Mouse (Mus musculus) stomach, embryonic 15.5 days (tissue): ENCODE results near the gene Rbm4b. TPM values are rescaled to one million over a fixed set of nuclear protein-coding genes. Genes with fewer than 3 reads are reported as not detected.

ENCODE experiments used
- ATAC-seq: fragments of 200-750 bp; cut with Nextera tagmentation; 2 replicates; pipeline ENCODE4 v1.8.0; 2017; ENCODE audit warnings: low read depth, moderate number of reproducible peaks, moderate TSS enrichment; ENCODE audit not compliant: insufficient read depth, low FRiP score
- H3K27ac ChIP-seq: fragments of 300-500 bp; sonication (generic); 2 replicates; pipeline ENCODE4 v1.5.1; 2015; ENCODE audit warnings: mild to moderate bottlenecking, inconsistent platforms
- H3K27me3 ChIP-seq: fragments of 300-500 bp; sonication (generic); replicated peaks from 2 replicates; pipeline ENCODE4 v1.6.1; 2015; ENCODE audit warnings: inconsistent platforms
- H3K36me3 ChIP-seq: fragments of 300-500 bp; sonication (generic); 2 replicates; pipeline ENCODE4 v1.6.1; 2015; ENCODE audit warnings: inconsistent platforms
- H3K4me1 ChIP-seq: fragments of 300-500 bp; sonication (generic); 2 replicates; pipeline ENCODE4 v1.6.1; 2015; ENCODE audit warnings: inconsistent platforms
- H3K4me2 ChIP-seq: fragments of 300-500 bp; sonication (generic); 2 replicates; pipeline ENCODE4 v1.6.1; 2015; ENCODE audit warnings: mild to moderate bottlenecking, inconsistent platforms
- H3K4me3 ChIP-seq: fragments of 300-500 bp; sonication (generic); replicated peaks from 2 replicates; pipeline ENCODE4 v1.5.1; 2015; ENCODE audit warnings: inconsistent platforms
- H3K9ac ChIP-seq: fragments of 300-500 bp; sonication (generic); 2 replicates; pipeline ENCODE4 v1.6.1; 2015; ENCODE audit warnings: inconsistent platforms
- H3K9me3 ChIP-seq: fragments of 300-500 bp; sonication (generic); 2 replicates; pipeline ENCODE4 v1.6.1; 2016; ENCODE audit warnings: inconsistent platforms
- WGBS: fragments of 180-500 bp; shearing (Covaris S2); methylation state at CpG from one replicate; pipeline ENCODE4 v1.1.7; 2015; 5-methylcytosine and 5-hydroxymethylcytosine counted together
- polyA plus RNA-seq: library from polyadenylated mRNA; unstranded; fragments of >200 nt; fragmentation: Nextera tagmentation; extraction: Ambion mirVana; gene quantifications from 2 replicates; pipeline ENCODE4 v1.2.1, GENCODE M21; 2015

Rbm4b gene
- polyA plus RNA-seq, 1 experiment from 2014 or later = 59.7 TPM

DNA sequence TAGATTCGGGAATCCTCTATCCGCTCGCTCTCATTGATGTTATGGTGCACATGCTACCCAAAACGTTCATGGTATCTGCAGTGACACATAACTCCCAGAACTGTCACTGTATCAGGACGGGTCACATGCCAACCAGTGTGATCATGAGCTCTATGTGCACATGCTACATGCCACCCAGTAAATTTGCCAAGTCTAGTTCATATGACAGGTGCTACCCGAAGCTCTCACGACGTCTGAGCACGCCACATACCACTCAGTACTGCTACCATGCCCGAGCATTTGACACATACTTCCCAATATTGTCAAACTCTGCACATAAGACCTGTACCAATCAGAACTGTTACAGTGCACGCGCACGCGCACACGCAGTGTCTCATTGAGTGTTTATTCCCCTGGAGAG lies 36.2 kb upstream of the Rbm4b start:
- 69% methylated on average over 15 of the region's 15 CpGs for WGBS
- H3K9me3 ChIP-seq = no peaks in the 10 kb centered on the region
- no peaks in the 10 kb centered on the region for H3K4me1 ChIP-seq
- no peak for ATAC-seq
- H3K27me3 ChIP-seq = no peaks in the 10 kb centered on the region
- H3K27ac ChIP-seq = peak overlapping the region; percentile 75
- peak overlapping the region; percentile 35 for H3K4me3 ChIP-seq
- no peak overlapping the region for H3K9ac ChIP-seq
- H3K4me2 ChIP-seq = peak overlapping the region; percentile 46
- H3K36me3 ChIP-seq = no peaks in the 10 kb centered on the region

- Histone ChIP-seq H3K36me3 (no peaks in the 10 kb centered on the region), H3K27ac (peak overlapping the region; percentile 75), H3K9ac (no peak overlapping the region), H3K27me3 (no peaks in the 10 kb centered on the region), H3K4me1 (no peaks in the 10 kb centered on the region), H3K4me2 (peak overlapping the region; percentile 46), H3K9me3 (no peaks in the 10 kb centered on the region), H3K4me3 (peak overlapping the region; percentile 35)
- WGBS = 28% methylated on average over 11 of the region's 11 CpGs
- ATAC-seq = peak; percentile 63; the same call in 1 of the 2 replicates
These were observed 35.5 kb upstream of the Rbm4b start for GRCm38 (mm10) chr19:4720671-4721244.

GRCm38 (mm10) chr19:4729186-4729585 lies 27.1 kb upstream of the Rbm4b start:
- Histone ChIP-seq H3K27me3 (no peaks in the 10 kb centered on the region), H3K36me3 (no peaks in the 10 kb centered on the region), H3K9ac (no peak overlapping the region), H3K9me3 (no peaks in the 10 kb centered on the region), H3K27ac (no peak overlapping the region), H3K4me3 (no peak overlapping the region), H3K4me2 (no peak overlapping the region), H3K4me1 (no peaks in the 10 kb centered on the region)
- ATAC-seq = no peak
- 68% methylated on average over 9 of the region's 9 CpGs for WGBS

DNA sequence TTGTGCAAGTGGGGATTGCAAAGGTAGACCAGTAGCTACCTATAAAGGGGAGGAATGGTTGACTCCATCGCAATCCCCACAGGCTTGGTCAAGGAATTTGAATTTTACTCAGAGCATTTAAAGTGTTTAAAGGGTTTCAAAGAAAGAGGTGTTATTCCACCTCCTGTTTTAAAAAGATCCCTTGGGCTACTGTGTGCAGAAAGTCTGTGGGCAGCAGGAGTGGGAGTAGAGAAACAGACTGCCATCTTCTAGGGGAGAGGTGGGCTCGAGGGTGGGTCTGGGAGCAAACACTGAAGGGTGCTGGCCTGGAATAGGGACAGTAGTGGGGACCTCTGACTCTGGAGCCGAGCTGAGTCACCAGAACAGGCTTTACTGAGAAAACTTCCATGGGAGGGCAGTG lies 23.2 kb upstream of the Rbm4b start:
- H3K4me1 ChIP-seq = no peaks in the 10 kb centered on the region
- H3K4me3 ChIP-seq = no peak overlapping the region
- no peaks in the 10 kb centered on the region for H3K9me3 ChIP-seq
- H3K9ac ChIP-seq = no peak overlapping the region
- ATAC-seq = no peak
- 84% methylated on average over 3 of the region's 3 CpGs for WGBS
- no peaks in the 10 kb centered on the region for H3K27me3 ChIP-seq
- H3K27ac ChIP-seq = no peak overlapping the region
- H3K4me2 ChIP-seq = no peak overlapping the region
- H3K36me3 ChIP-seq = 0 out of 2 replicates have a peak, but pooled peaks cover under 1% of the 10 kb centered on the region

GRCm38 (mm10) chr19:4737866-4738265 lies 18.4 kb upstream of the Rbm4b start:
- no peak overlapping the region for H3K9ac ChIP-seq
- no peaks in the 10 kb centered on the region for H3K4me1 ChIP-seq
- H3K4me3 ChIP-seq = no peak overlapping the region
- H3K36me3 ChIP-seq = 0 out of 2 replicates have a peak, but pooled peaks cover 8% of the 10 kb centered on the region
- H3K4me2 ChIP-seq = no peak overlapping the region
- no peak overlapping the region for H3K27ac ChIP-seq
- 84% methylated on average over 13 of the region's 13 CpGs for WGBS
- H3K9me3 ChIP-seq = no peaks in the 10 kb centered on the region
- no peaks in the 10 kb centered on the region for H3K27me3 ChIP-seq
- ATAC-seq = no peak

DNA sequence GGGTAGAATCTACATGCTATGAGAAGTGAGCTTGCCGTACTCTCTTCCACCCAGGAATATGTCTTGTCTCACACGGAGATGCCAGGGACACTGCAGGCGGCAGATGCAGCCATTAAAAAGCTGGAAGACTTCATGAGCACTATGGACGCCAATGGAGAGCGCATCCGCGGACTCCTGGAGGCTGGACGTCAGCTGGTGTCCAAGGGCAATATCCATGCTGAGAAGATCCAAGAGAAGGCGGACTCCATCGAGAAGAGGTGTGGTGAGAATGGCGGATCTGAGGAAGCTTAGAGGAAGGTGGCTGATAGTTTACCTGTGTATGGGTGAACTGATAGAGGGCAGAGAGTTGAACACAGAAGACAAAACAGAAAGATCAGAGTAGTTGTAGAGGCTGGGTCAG lies 17.2 kb upstream of the Rbm4b start:
- H3K9ac ChIP-seq = no peak overlapping the region
- H3K4me2 ChIP-seq = no peak overlapping the region
- H3K4me3 ChIP-seq = no peak overlapping the region
- no peak overlapping the region for H3K27ac ChIP-seq
- 0 out of 2 replicates have a peak, but pooled peaks cover 8% of the 10 kb centered on the region for H3K36me3 ChIP-seq
- no peak for ATAC-seq
- 93% methylated on average over 11 of the region's 11 CpGs for WGBS
- H3K27me3 ChIP-seq = no peaks in the 10 kb centered on the region
- H3K9me3 ChIP-seq = no peaks in the 10 kb centered on the region
- H3K4me1 ChIP-seq = no peaks in the 10 kb centered on the region

- H3K27me3 ChIP-seq = no peaks in the 10 kb centered on the region
- no peak overlapping the region for H3K4me3 ChIP-seq
- H3K36me3 ChIP-seq = 0 out of 2 replicates have a peak, but pooled peaks cover 8% of the 10 kb centered on the region
- no peak for ATAC-seq
- 92% methylated on average over 5 of the region's 5 CpGs for WGBS
- no peak overlapping the region for H3K27ac ChIP-seq
- H3K4me2 ChIP-seq = no peak overlapping the region
- no peak overlapping the region for H3K9ac ChIP-seq
- H3K4me1 ChIP-seq = no peaks in the 10 kb centered on the region
- no peaks in the 10 kb centered on the region for H3K9me3 ChIP-seq
These were observed 16.5 kb upstream of the Rbm4b start for GRCm38 (mm10) chr19:4739762-4740161.

DNA sequence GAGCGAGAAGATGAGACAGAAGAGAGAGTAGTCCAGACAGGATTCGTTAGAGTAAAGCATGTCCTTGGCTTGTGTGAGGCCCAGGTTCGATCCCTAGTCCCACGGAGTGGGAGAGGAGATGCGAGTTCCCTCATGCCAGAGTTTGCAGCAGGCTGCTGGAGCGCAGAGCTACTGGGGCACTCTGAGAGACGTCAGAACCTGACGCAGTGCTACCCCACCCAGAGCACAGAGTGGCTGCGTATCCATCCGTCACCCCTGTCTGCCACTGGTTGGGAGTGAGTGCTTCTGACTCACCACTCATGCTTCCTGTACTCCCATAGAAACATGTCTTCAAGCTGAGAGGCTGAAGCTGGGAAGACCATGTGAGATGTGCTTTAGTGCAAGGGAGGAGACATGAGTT lies 14.8 kb upstream of the Rbm4b start:
- no peaks in the 10 kb centered on the region for H3K27me3 ChIP-seq
- no peak overlapping the region for H3K4me2 ChIP-seq
- H3K36me3 ChIP-seq = 0 out of 2 replicates have a peak, but pooled peaks cover 8% of the 10 kb centered on the region
- H3K27ac ChIP-seq = no peak overlapping the region
- ATAC-seq = no peak
- no peaks in the 10 kb centered on the region for H3K9me3 ChIP-seq
- 68% methylated on average over 10 of the region's 10 CpGs for WGBS
- H3K4me1 ChIP-seq = no peaks in the 10 kb centered on the region
- H3K4me3 ChIP-seq = no peak overlapping the region
- H3K9ac ChIP-seq = no peak overlapping the region

DNA sequence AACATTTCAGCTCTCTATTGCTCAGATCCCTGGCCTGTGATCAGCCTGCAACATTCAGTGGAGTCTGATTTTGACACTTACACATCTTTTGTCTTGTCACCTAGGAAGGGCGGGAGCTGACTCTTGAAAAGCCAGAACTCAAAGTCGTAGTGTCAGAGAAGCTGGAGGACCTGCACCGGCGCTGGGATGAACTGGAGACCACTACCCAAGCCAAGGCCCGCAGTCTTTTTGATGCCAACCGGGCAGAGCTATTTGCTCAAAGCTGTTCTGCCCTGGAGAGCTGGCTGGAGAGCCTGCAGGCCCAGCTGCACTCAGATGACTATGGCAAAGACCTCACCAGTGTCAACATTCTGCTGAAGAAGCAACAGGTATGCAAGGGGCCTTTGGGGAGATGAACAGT lies 14.1 kb upstream of the Rbm4b start:
- no peaks in the 10 kb centered on the region for H3K9me3 ChIP-seq
- 0 out of 2 replicates have a peak, but pooled peaks cover 8% of the 10 kb centered on the region for H3K36me3 ChIP-seq
- H3K4me3 ChIP-seq = no peak overlapping the region
- H3K27ac ChIP-seq = no peak overlapping the region
- H3K4me1 ChIP-seq = no peaks in the 10 kb centered on the region
- ATAC-seq = no peak
- WGBS = 90% methylated on average over 6 of the region's 6 CpGs
- H3K9ac ChIP-seq = no peak overlapping the region
- no peaks in the 10 kb centered on the region for H3K27me3 ChIP-seq
- H3K4me2 ChIP-seq = no peak overlapping the region

DNA sequence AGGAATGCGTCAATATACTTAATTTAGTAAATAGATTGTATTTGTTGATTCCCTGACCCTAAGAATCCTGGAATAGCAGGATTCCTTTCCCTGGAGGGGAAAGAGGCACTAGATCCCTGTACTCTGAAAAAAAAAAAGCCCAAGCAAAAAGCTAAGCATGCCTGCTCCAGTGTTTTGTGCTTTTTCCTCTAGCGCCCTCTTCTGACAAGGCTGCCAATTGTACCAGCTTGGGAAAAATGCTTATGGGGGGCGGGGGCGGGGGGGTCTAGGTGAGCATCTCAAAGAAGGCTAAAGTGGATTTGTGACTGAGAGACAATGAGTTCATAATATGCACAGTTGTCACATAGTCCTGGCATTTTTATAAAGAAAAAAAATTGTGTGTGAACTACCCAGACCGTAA lies 12.8 kb upstream of the Rbm4b start:
- ATAC-seq = no peak
- no peaks in the 10 kb centered on the region for H3K27me3 ChIP-seq
- WGBS = 41% methylated on average over 5 of the region's 5 CpGs

DNA sequence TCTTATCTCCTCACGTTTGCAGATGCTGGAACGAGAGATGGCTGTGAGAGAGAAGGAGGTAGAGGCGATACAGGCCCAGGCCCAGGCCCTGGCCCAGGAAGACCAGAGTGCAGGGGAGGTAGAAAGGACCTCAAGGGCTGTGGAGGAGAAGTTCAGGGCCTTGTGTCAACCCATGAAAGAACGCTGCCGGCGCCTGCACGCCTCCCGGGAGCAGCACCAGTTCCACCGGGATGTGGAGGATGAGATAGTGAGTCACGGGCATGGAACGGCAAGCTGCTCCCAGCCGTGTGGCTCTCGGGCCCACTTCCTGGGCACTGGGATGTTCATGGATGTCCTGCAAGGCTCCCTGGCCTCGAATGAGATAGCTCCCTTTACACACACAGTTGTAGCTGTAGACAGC lies 12.3 kb upstream of the Rbm4b start:
- Histone ChIP-seq H3K27ac (no peak overlapping the region), H3K4me2 (no peak overlapping the region), H3K9me3 (no peaks in the 10 kb centered on the region), H3K36me3 (0 out of 2 replicates have a peak, but pooled peaks cover 2% of the 10 kb centered on the region), H3K27me3 (no peaks in the 10 kb centered on the region), H3K4me1 (no peaks in the 10 kb centered on the region), H3K9ac (no peak overlapping the region), H3K4me3 (no peak overlapping the region)
- WGBS = 79% methylated on average over 14 of the region's 14 CpGs
- no peak for ATAC-seq

More for the DNA sequence above, 12.8 kb upstream of the Rbm4b start:
- H3K9me3 ChIP-seq = no peaks in the 10 kb centered on the region
- H3K4me2 ChIP-seq = no peak overlapping the region
- no peak overlapping the region for H3K9ac ChIP-seq
- no peak overlapping the region for H3K4me3 ChIP-seq
- H3K36me3 ChIP-seq = 0 out of 2 replicates have a peak, but pooled peaks cover 4% of the 10 kb centered on the region
- H3K27ac ChIP-seq = no peak overlapping the region
- H3K4me1 ChIP-seq = no peaks in the 10 kb centered on the region

- H3K36me3 ChIP-seq = no peaks in the 10 kb centered on the region
- 61% methylated on average over 9 of the region's 9 CpGs for WGBS
- no peak overlapping the region for H3K4me2 ChIP-seq
- H3K9ac ChIP-seq = no peak overlapping the region
- no peaks in the 10 kb centered on the region for H3K27me3 ChIP-seq
- no peak overlapping the region for H3K4me3 ChIP-seq
- no peak overlapping the region for H3K27ac ChIP-seq
- ATAC-seq = no peak
- no peaks in the 10 kb centered on the region for H3K9me3 ChIP-seq
- H3K4me1 ChIP-seq = no peaks in the 10 kb centered on the region
These were observed 11.2 kb upstream of the Rbm4b start for GRCm38 (mm10) chr19:4745057-4745456.

DNA sequence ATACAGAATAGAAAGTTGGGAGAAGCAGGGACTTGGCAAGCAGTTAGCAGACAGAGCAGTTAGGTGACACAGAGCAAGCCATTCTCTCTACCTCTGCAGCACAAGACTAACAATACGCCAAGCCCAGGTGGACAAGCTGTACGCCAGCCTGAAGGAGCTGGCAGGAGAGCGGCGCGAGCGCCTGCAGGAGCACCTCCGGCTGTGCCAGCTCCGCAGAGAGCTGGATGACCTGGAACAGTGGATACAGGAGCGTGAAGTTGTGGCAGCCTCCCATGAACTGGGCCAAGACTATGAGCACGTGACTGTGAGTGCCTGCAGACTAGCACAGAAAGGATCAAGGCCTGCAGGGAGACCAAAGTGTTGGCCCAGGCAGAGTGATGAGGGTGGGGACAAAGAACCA lies 10.6 kb upstream of the Rbm4b start:
- Histone ChIP-seq H3K9me3 (no peaks in the 10 kb centered on the region), H3K4me1 (no peaks in the 10 kb centered on the region), H3K4me3 (no peak overlapping the region), H3K27me3 (no peaks in the 10 kb centered on the region), H3K9ac (no peak overlapping the region), H3K36me3 (no peaks in the 10 kb centered on the region), H3K4me2 (no peak overlapping the region), H3K27ac (no peak overlapping the region)
- ATAC-seq = no peak
- WGBS = 90% methylated on average over 10 of the region's 10 CpGs
